Mouse (Mus musculus): ENCODE data around the gene Necap2.

- TF ChIP-seq ZNF384 (IDR thresholded peaks at IDR 0.05; ENCODE audit: low read depth, low read length) (no peak), MAFK (IDR thresholded peaks at IDR 0.05; ENCODE audit: insufficient read depth, low read depth, low read length) (no peak), ZC3H11A (IDR thresholded peaks at IDR 0.05; ENCODE audit: borderline replicate concordance, low read depth, low read length) (no peak)
Measured at GRCm38 (mm10) chr4:141099956-141100355, 21.8 kb upstream of the Necap2 start.
